Mouse (Mus musculus) CD8-positive naive resting alpha-beta T cell, adult 2 months (primary cell): ENCODE data around the gene Gm28551.

Experiments used
- DNase-seq, 2 experiments: peaks; one replicate each; pipeline ENCODE4 v3.0.0; 2022; ENCODE audit warnings: low read depth in 2 of 2, low spot score in 2 of 2

Gene Gm28551

GRCm38 (mm10) chr1:53291197-53291596 is 61.3 kb downstream of the Gm28551 start:
- no peak for DNase-seq
